Mouse (Mus musculus): ENCODE measurements at regions not wholly inside any gene's neighbourhood (a gene's known extent, or its start where the extent isn't known, plus 50 kb on each side); places are given as distances from the start of the nearest gene placed in this dataset.

DNA sequence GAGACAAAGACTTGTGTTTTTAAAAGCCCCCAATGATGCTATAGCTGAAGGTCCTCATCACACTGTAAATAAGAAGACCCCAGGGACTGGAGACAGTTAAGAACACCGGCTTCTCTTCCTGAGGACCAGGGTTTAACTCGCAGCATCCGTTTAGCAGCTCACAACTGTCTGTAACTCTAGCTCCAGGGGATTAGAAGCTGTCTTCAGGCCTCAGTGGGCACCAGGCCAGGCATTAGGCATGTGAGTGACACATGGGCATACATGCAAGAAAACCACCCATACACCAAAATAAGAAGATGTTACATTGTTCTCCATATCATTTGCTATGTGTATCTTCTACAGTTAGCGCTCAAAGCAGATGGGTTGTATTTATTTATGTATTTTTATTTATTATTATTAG is 158.3 kb upstream of the Btg1 start:
- TF ChIP-seq POLR2A (IDR thresholded peaks at IDR 0.05; ENCODE audit: control insufficient read depth in 1 of 2, insufficient read depth in 1 of 2, low read depth in 1 of 2, low read length in 2 of 2, poor library complexity in 1 of 2): no peak
- no peak for TF ChIP-seq MEF2A (IDR thresholded peaks at IDR 0.05; ENCODE audit: extremely low read depth, insufficient replicate concordance, low read depth, low read length, poor library complexity, severe bottlenecking)
- no peak for TF ChIP-seq HCFC1 (IDR thresholded peaks at IDR 0.05; ENCODE audit: low read depth, low read length)
- no peak for TF ChIP-seq CHD2 (IDR thresholded peaks at IDR 0.05; ENCODE audit: low read length)
- no peak for TF ChIP-seq KAT2A (conservative IDR thresholded peaks at IDR 0.05; ENCODE audit: low read depth, low read length)
- no peak for TF ChIP-seq ETS1 (IDR thresholded peaks at IDR 0.05; ENCODE audit: low read depth, low read length)
- no peak for TF ChIP-seq GATA1 (IDR thresholded peaks at IDR 0.05; ENCODE audit: low read depth, low read length)
- TF ChIP-seq CTCF (IDR thresholded peaks at IDR 0.05 in 2 of 3, conservative IDR thresholded peaks at IDR 0.05 in 1 of 3; ENCODE audit: control insufficient read depth in 1 of 3, insufficient read depth in 1 of 3, low read depth in 2 of 3, low read length in 3 of 3, poor library complexity in 1 of 3, severe bottlenecking in 1 of 3): no peak
- no peak for TF ChIP-seq SIN3A (IDR thresholded peaks at IDR 0.05; ENCODE audit: low read length)
- no peak for TF ChIP-seq TBP (IDR thresholded peaks at IDR 0.05; ENCODE audit: low read depth, low read length)
- no peak for TF ChIP-seq GABPA (IDR thresholded peaks at IDR 0.05; ENCODE audit: low read depth, low read length)
- TF ChIP-seq POLR2AphosphoS5 (IDR thresholded peaks at IDR 0.05; ENCODE audit: borderline replicate concordance, low read depth, low read length): no peak
